Mouse (Mus musculus) bone marrow macrophage, adult 2 months (primary cell): ENCODE data around the gene Tspan7.

Experiments used
- CTCF ChIP-seq: IDR thresholded peaks from 2 replicates; pipeline ENCODE4 v1.5.1; 2012; ENCODE audit warnings: low read depth, mild to moderate bottlenecking, low read length, moderate library complexity
- POLR2A ChIP-seq: IDR thresholded peaks from 2 replicates; pipeline ENCODE4 v1.6.1; 2012; ENCODE audit warnings: mild to moderate bottlenecking, low read depth, low read length, borderline replicate concordance

GRCm38 (mm10) chrX:10574523-10574922, 89.6 kb downstream of the Tspan7 start:
- TF ChIP-seq CTCF, result no peak
- no peak for TF ChIP-seq POLR2A
